Mouse (Mus musculus): ENCODE results near the gene Eif3k. TPM values are rescaled to one million over a fixed set of nuclear protein-coding genes. Genes with fewer than 3 reads are reported as not detected.

The Eif3k gene
- polyA plus RNA-seq, 3 experiments from 2014 or later: 441 to 670 (median 588) TPM

DNA sequence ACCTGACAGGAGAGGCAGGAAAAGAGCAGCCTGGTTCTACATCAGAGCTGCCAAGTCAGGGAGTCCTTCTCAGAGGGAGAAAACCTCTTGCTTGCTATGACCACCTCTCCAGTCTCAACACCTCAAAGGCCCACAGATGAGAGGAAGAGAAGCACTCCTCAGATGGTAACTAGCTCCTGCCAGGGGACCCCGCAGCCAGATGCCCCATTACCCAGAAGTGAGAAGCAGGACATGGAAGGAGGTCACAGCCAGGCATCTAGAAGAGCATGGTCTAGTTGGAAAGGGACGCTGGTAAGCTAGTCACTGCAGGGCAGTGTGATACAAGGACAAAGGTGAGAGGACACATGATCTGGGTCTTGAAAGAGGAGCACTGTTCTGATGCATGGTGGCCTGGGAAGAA is 47.8 kb downstream of the Eif3k start:
- no peak for ATAC-seq

DNA sequence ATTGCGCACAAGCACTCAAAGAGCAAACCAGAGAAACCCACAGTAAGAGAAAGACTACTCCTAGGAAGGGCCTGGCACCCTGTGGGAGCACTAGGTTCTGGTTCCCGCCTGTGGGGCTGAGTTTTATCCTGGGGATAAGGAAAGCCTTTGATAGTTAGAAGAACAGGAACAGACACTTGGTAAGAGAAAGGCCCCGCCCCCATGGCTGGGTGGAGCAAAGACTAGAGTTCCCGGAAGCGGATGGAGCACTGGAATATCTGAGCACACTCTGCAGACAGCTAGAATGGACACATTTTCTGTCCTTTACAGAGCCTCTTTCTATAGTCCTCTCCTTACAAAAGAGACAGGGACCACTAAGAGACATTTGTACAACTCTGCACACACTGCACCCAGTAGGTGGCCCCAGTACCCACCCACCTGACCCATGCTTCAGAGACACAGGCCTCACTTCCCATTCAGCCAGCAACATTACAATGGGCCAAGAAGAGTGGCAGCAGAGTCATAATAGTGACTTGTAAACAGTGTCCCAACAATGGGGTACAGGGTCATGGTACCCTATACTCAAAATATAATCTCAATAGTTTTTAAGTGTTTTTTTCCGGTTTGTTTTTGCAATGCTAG is 49.1 kb downstream of the Eif3k start:
- no peak for ATAC-seq

DNA sequence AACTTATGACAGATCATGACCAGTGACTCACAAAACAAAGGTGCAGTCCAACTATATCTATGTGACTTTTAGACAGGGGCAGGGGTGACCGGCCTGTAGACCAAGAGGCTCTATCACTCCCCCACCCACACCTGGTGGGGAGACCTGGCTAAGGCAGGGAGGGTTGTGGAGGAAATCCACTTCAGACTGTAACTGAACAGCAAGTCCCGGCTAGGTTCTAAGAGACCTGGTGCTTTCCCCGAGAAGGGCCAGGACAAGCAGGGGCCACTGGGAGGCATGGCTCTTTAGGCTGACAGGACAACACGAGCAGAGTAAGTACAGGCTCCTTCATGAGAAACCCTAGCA is 50.0 kb downstream of the Eif3k start:
- ATAC-seq: no peak

DNA sequence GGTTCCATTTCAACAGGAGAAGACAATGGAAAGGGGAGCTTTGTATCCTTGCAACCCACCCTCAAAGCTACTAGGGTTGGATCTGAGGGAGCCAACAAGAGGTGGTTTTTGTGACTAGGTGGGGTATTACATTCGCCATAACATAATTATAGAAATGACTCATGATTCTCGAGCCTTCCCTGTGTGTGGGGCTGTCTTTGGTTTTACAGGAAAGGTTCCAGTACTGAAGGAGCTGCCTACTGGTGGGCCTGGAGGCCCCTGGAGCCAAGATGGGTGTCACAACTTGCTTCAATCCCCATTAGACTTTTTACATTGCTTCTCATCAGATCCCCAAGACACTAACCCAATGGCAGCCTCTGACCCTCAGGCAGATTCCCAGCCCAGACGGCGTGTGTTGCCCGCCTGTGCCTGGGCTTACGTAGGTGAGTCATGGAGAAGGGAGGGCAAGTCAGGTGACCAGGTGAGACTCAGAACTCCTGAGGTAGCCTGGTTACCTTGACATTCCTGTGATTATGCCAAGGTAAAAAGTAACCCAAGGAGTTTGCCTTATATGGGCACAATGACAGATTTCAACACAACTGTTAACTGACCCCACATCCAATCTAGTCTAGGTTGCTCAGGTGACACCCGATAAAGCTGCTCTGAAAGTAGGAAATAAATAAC is 50.5 kb downstream of the Eif3k start:
- ATAC-seq: no peak

DNA sequence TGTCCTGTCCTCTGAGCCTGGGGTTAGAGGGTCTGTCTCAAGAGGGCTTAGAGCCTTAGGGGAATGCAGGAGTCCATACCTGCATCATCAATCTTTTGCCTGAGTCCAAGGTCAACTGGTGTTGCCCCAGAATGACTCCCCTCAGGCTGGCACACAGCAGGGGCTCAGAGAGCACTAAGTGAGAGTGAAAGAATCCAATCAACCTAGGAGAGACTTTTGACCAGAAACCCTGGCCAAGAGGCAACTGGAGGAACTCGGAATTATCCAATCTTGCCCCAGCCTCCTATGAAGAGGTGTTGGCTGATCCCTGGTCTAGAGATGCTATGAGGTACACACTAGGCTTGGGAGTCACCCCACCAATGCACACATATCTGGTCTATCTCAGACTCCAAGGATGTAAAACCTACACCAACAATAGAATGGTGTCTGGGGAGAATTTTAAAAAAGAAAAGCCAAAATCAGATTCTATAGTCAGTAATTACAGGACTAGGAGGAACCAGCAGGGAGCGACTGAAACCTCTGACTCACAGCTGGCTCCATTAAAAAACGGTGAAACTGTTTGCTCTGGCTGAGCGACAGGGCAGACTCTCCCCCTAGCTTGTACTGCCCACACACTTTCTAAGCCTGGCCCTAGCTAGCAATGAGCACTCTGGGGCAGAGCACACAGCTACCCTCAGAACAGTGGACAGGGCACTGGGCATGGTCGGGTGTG is 51.2 kb downstream of the Eif3k start:
- no peak for ATAC-seq

DNA sequence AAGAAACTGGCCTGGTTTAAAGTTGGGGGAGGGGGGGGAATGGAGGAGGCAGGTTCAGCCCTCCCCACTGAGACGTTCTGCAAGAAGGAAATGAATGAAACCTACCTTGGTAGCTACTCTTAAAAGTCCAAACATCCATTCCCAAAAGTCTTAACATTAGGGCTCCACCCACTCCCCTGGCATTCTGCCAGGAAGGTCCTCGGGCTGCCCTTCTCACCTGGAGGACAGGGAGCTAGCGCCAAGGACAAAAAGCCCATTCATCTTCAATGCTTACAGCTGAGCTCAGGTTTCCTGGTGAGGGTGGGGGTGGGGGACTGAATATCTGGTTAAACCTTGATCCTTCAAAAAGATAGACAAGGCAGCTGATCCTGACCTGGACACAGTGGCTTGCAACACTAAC is 52.3 kb downstream of the Eif3k start:
- ATAC-seq: no peak

DNA sequence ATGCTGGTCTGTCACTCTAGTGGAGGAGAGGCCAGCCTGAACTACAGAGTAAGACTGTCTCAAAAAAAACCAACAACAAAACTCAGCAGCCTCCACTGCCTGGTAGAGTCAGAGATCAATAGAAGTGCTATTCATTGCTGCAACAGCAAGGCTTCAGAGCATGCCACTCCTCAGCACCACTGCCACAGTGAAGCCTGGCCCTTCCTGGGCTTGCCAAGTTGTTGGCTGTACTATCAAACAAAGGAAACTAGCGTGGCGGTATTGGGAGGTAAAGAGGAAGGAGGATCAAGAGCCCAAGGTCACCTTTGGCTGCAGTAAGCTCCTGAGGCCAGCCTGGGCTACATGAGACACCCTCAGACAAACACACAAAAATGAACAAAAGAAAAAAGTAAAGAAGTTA is 55.5 kb downstream of the Eif3k start:
- ATAC-seq: no peak

DNA sequence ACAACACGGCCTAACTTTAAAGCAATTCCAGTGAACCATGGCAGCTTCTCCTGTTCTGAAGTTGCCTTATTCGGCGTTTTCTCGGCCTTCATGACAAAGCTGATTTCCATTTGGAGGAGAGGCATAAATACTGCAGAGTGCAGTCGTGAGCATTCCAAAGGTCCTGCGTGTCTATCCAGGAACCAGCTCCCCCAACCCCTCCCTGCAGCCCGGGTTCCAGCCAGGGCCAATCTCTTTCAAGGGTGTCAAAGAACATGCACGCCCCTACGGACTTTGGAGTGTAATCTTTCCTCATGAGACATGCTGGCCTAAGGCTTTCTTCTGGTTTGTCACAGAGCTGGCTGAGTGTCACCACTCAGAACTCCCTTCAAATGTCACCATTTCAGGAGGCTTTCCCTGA is 56.3 kb downstream of the Eif3k start:
- no peak for ATAC-seq

DNA sequence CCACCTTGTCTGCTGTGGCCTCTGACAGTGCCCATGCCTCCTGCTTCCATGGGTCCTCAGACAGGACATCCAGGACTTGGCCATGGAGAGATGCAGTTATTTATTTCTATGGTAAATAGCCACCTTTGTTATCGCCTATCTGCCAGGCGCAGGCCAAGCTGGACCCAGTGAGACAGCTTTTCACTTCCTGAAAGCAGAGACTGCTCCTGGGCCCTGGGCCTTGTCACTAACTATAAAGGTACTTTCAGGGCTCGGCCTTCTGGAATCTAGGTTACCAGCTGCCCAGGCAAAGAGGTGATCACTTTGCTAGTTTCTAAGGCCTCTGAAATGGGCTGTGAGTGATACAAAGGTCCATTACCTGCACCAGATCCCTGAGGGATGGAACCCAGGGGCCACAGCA is 56.9 kb downstream of the Eif3k start:
- ATAC-seq: no peak

DNA sequence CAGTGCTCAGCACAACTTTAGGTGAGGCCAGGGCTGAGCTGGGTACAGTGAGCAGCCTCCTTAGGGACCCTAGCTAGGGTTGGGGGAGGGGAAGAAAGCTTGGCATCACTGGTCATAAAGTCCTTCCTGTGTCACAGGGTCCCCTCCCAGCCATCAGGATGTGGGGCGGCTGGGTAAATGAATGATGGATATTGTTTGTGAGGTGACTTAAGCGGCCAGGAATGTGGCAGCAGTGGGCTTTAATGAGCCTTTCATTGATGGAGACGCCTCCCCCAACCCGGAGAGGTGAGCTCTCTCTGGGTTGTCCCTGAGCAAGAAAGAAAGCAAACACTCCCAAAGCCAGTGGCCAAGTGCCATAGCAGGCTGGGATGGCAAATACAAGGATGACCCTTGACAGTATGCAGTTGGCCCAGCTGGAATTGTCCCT is 57.8 kb downstream of the Eif3k start:
- ATAC-seq: no peak

DNA sequence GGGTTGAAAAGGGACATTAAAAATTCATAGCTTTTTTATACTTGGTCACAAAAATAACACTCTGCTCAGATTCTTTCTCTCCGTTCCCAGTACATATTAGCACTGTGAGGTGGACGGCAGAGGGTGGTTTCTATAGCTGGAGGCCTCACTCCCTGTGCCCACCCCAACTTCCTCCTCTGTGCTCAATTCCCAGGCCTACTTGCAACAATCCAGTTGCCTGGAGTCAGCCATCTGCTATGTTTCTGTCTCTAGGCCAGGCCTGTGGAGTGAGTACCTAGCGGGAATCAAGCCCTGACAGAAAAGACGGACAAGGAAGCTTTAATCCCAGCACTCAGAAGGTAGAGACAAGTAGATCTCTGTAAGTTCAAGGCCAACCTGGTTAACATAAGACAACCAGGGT is 59.1 kb downstream of the Eif3k start:
- no peak for ATAC-seq

DNA sequence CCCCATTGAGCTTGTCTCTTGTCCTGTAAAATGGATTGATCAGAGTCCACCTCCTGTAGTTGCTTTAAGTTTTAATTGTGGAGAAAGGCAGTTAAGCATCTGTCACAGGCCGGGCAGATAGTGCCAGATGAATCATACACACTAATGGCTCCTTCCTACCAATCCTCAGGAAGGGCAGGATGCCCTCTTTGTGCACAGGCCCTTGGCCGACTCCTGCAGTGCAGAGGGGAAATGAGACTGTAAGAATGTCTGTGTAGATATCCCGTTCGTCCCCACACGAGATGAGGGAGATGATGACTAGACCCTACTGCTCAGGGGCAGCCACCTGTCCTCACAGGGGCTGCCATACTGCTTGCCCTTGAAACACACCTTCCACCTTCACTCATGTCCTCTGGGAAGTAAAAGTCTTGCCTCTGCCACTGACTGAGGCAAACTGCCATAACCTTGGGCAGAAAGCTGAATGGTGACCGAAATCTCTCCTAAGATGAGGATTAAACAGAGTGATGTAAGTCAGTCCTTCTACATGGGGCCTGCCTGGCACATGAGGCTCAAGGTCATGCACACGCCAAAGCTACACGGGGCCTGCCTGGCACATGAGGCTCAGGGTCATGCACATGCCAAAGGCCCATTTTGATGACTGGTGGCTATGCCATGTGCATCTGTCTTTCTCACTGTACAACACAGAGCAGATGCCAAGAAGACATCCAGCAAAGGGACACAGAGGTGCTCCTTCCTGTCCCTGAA is 59.8 kb downstream of the Eif3k start:
- no peak for ATAC-seq

Other genes starting within 250 kb of the Eif3k start
- 10 to 100 TPM; 55.8 to 67.1 (median 65.2) TPM for gene Mrps12, start 240.0 kb downstream of the Eif3k start, polyA plus RNA-seq (2017; shearing (Covaris generic))
- 10 to 100 TPM in 2 of 3 experiments, 1 to 10 TPM in 1; 9.1 to 13.2 (median 10.8) TPM for gene Sars2, start 239.9 kb downstream of the Eif3k start, polyA plus RNA-seq (2017; shearing (Covaris generic))
- not detected for gene Ccer2, start 225.7 kb downstream of the Eif3k start, polyA plus RNA-seq (2017; shearing (Covaris generic))
- 100 to 1,000 TPM in 1 of 3 experiments, 10 to 100 TPM in 2; 65.3 to 134 (median 90.9) TPM for gene Sirt2, start 215.1 kb downstream of the Eif3k start, polyA plus RNA-seq (2017; shearing (Covaris generic))
- gene Nfkbib, start 214.4 kb downstream of the Eif3k start, polyA plus RNA-seq (2017; shearing (Covaris generic)): 10 to 100 TPM; 46.0 to 72.8 (median 53.3) TPM
- 100 to 1,000 TPM; 216 to 294 (median 288) TPM for gene Rinl, start 192.9 kb downstream of the Eif3k start, polyA plus RNA-seq (2017; shearing (Covaris generic))
- gene Hnrnpl, start 173.3 kb downstream of the Eif3k start, polyA plus RNA-seq (2017; shearing (Covaris generic)): 100 to 1,000 TPM; 171 to 386 (median 383) TPM
- 100 to 1,000 TPM; 190 to 267 (median 222) TPM for gene Ech1, start 156.6 kb downstream of the Eif3k start, polyA plus RNA-seq (2017; shearing (Covaris generic))
- gene Lgals4, start 148.0 kb downstream of the Eif3k start, polyA plus RNA-seq (2017; shearing (Covaris generic)): 10 to 100 TPM; 18.1 to 38.8 (median 20.9) TPM
- 1 to 10 TPM in 1 of 3 experiments, under 1 TPM in 1, not detected in 1; 0.46 to 5.6 TPM for gene Lgals7, start 118.0 kb downstream of the Eif3k start, polyA plus RNA-seq (2017; shearing (Covaris generic))
- under 1 TPM in 1 of 3 experiments, not detected in 2; 0.15 TPM for gene Capn12, start 100.4 kb downstream of the Eif3k start, polyA plus RNA-seq (2017; shearing (Covaris generic))
- gene Actn4, start 19.5 kb downstream of the Eif3k start, polyA plus RNA-seq (2017; shearing (Covaris generic)): 100 to 1,000 TPM in 1 of 3 experiments, 10 to 100 TPM in 2; 74.2 to 145 (median 93.4) TPM
- 100 to 1,000 TPM in 2 of 3 experiments, 10 to 100 TPM in 1; 98.7 to 130 (median 111) TPM for gene Map4k1, start 186 bp upstream of the Eif3k start, polyA plus RNA-seq (2017; shearing (Covaris generic))
- under 1 TPM in 2 of 3 experiments, not detected in 1; 0.05 to 0.16 TPM for gene Ryr1, start 143.3 kb upstream of the Eif3k start, polyA plus RNA-seq (2017; shearing (Covaris generic))
- gene Rasgrp4, start 153.0 kb upstream of the Eif3k start, polyA plus RNA-seq (2017; shearing (Covaris generic)): 1 to 10 TPM in 1 of 3 experiments, under 1 TPM in 2; 0.45 to 1.1 (median 0.95) TPM
- gene Fam98c, start 174.4 kb upstream of the Eif3k start, polyA plus RNA-seq (2017; shearing (Covaris generic)): 10 to 100 TPM in 2 of 3 experiments, 1 to 10 TPM in 1; 6.5 to 11.3 (median 11.3) TPM
- not detected for gene Ggn, start 188.3 kb upstream of the Eif3k start, polyA plus RNA-seq (2017; shearing (Covaris generic))
- gene Spred3, start 188.5 kb upstream of the Eif3k start, polyA plus RNA-seq (2017; shearing (Covaris generic)): under 1 TPM; 0.18 to 0.46 (median 0.46) TPM
- gene Psmd8, start 198.8 kb upstream of the Eif3k start, polyA plus RNA-seq (2017; shearing (Covaris generic)): 100 to 1,000 TPM; 174 to 249 (median 197) TPM
- gene Catsperg1, start 232.2 kb upstream of the Eif3k start, polyA plus RNA-seq (2017; shearing (Covaris generic)): 1 to 10 TPM in 1 of 3 experiments, under 1 TPM in 2; 0.28 to 1.2 (median 0.67) TPM

Data from inflammation-experienced regulatory T-cells, adult 6 months (primary cell).